Mouse (Mus musculus) ES-E14 (cell line): ENCODE results near the gene Cep85l. TPM values are rescaled to one million over a fixed set of nuclear protein-coding genes. Genes with fewer than 3 reads are reported as not detected.

Experiments
- DNase-seq: peaks from one replicate; pipeline ENCODE4 v3.0.0-alpha.2; 2013; ENCODE audit warnings: low read depth, low spot score
- H3K27ac ChIP-seq: 2 replicates; pipeline ENCODE4 v1.5.1; 2012; ENCODE audit warnings: low read depth, mild to moderate bottlenecking, low read length, moderate library complexity, mixed read lengths; ENCODE audit not compliant: poor library complexity, insufficient read depth, severe bottlenecking
- H3K36me3 ChIP-seq: 2 replicates; pipeline ENCODE4 v1.6.1; 2012; ENCODE audit warnings: mild to moderate bottlenecking, low read length, moderate library complexity, mixed read lengths; ENCODE audit not compliant: control insufficient read depth, poor library complexity, insufficient read depth, severe bottlenecking
- H3K4me1 ChIP-seq, 2 experiments: fragments of 150-350 bp in 1 of 2; sonication (generic) in 1 of 2; 2 replicates each; pipeline ENCODE4 v1.6.1; 2012; ENCODE audit warnings: low read length in 2 of 2, mild to moderate bottlenecking in 1 of 2, mixed read lengths in 1 of 2; ENCODE audit not compliant: control insufficient read depth in 2 of 2, insufficient read depth in 2 of 2, poor library complexity in 1 of 2
- H3K4me3 ChIP-seq, 2 experiments: fragments of 150-350 bp in 1 of 2; sonication (generic) in 1 of 2; 2 replicates each; pipeline ENCODE4 v1.5.1; 2012; ENCODE audit warnings: low read length in 2 of 2, low read depth in 1 of 2, mild to moderate bottlenecking in 1 of 2, mixed read lengths in 1 of 2; ENCODE audit not compliant: insufficient read depth in 1 of 2, poor library complexity in 1 of 2, severe bottlenecking in 1 of 2
- H3K9ac ChIP-seq: 2 replicates; pipeline ENCODE4 v1.6.1; 2012; ENCODE audit warnings: low read depth, mild to moderate bottlenecking, low read length, mixed read lengths; ENCODE audit not compliant: poor library complexity, insufficient read depth, severe bottlenecking
- H3K9me3 ChIP-seq: fragments of 150-350 bp; sonication (generic); 2 replicates; pipeline ENCODE4 v1.6.1; 2012; ENCODE audit warnings: low read depth, mild to moderate bottlenecking, low read length; ENCODE audit not compliant: control insufficient read depth, insufficient read depth
- CHD2 ChIP-seq: IDR thresholded peaks from 2 replicates; pipeline ENCODE4 v1.6.1; 2014; ENCODE audit warnings: mild to moderate bottlenecking, low read depth, low read length, inconsistent platforms
- HCFC1 ChIP-seq: IDR thresholded peaks from 2 replicates; pipeline ENCODE4 v1.6.1; 2012; ENCODE audit warnings: low read length, inconsistent platforms, borderline replicate concordance; ENCODE audit not compliant: insufficient read depth
- MAFK ChIP-seq: IDR thresholded peaks from 2 replicates; pipeline ENCODE4 v1.6.1; 2014; ENCODE audit warnings: mild to moderate bottlenecking, low read depth, low read length, inconsistent platforms; ENCODE audit not compliant: insufficient read depth
- ZC3H11A ChIP-seq: IDR thresholded peaks from 2 replicates; pipeline ENCODE4 v1.6.1; 2012; ENCODE audit warnings: low read depth, mild to moderate bottlenecking, inconsistent platforms, low read length, borderline replicate concordance
- ZNF384 ChIP-seq: IDR thresholded peaks from 2 replicates; pipeline ENCODE4 v1.6.1; 2012; ENCODE audit warnings: low read depth, low read length, inconsistent platforms
- in situ Hi-C, 2 experiments: fragments of 600-800 bp; cut with MboI; formaldehyde crosslinking; loops; one replicate each; pipeline ENCODE4 v1.15.1; 2025; ENCODE audit warnings: low sequenced_read_pairs in 2 of 2, inconsistent platforms in 1 of 2; ENCODE audit not compliant: unreplicated experiment in 2 of 2
- total RNA-seq: library from RNA; depleted of rRNA; stranded (reverse); fragments of 300-350 nt; gene quantifications from 2 replicates; pipeline ENCODE4 v1.2.3, GENCODE M21; 2012

Cep85l gene
- total RNA-seq, 1 experiment = 3.6 TPM

GRCm38 (mm10) chr10:53367265-53367664 is 12.5 kb downstream of the Cep85l start:
- H3K4me1 ChIP-seq = no peaks in the 10 kb centered on the region
- in situ Hi-C loops = loop anchor here in 1 of 2 experiments (25.0 kb wide), 1 partner anchor 420 kb away; no protein-coding TSS in a partner anchor
- H3K27ac ChIP-seq = no peak overlapping the region
- H3K4me3 ChIP-seq = no peak overlapping the region
- no peak overlapping the region for H3K9ac ChIP-seq
- no peaks in the 10 kb centered on the region for H3K9me3 ChIP-seq
- no peak for TF ChIP-seq ZC3H11A
- no peak for TF ChIP-seq MAFK
- no peak for TF ChIP-seq CHD2
- no peak for TF ChIP-seq HCFC1
- TF ChIP-seq ZNF384 = no peak
- DNase-seq = no peak
- no peaks in the 10 kb centered on the region for H3K36me3 ChIP-seq

GRCm38 (mm10) chr10:53364311-53364710 is 15.4 kb downstream of the Cep85l start:
- H3K9ac ChIP-seq = no peak overlapping the region
- no peak for TF ChIP-seq CHD2
- in situ Hi-C loops = loop anchor here in 1 of 2 experiments (25.0 kb wide), 1 partner anchor 423 kb away; no protein-coding TSS in a partner anchor
- H3K9me3 ChIP-seq = no peaks in the 10 kb centered on the region
- H3K27ac ChIP-seq = no peak overlapping the region
- no peaks in the 10 kb centered on the region for H3K36me3 ChIP-seq
- no peak for DNase-seq
- no peak overlapping the region for H3K4me3 ChIP-seq
- H3K4me1 ChIP-seq = no peaks in the 10 kb centered on the region

GRCm38 (mm10) chr10:53359016-53359415 is 20.7 kb downstream of the Cep85l start:
- no peak overlapping the region for H3K27ac ChIP-seq
- in situ Hi-C loops = loop anchor here in 1 of 2 experiments (25.0 kb wide), 1 partner anchor 428 kb away; no protein-coding TSS in a partner anchor
- TF ChIP-seq MAFK (no peak), HCFC1 (no peak), ZNF384 (no peak), ZC3H11A (no peak), CHD2 (no peak)
- H3K9ac ChIP-seq = no peak overlapping the region
- H3K4me3 ChIP-seq = no peak overlapping the region
- H3K9me3 ChIP-seq = no peaks in the 10 kb centered on the region
- H3K4me1 ChIP-seq = no peaks in the 10 kb centered on the region
- DNase-seq = no peak
- no peaks in the 10 kb centered on the region for H3K36me3 ChIP-seq

- in situ Hi-C loops = loop anchor here in 1 of 2 experiments (5.0 to 25.0 kb wide), 2 partner anchors 159 to 434 kb away; no protein-coding TSS in a partner anchor
- no peak for TF ChIP-seq ZNF384
- no peak for TF ChIP-seq ZC3H11A
- TF ChIP-seq MAFK = no peak
- TF ChIP-seq CHD2 = no peak
- TF ChIP-seq HCFC1 = no peak
- Histone ChIP-seq H3K4me3 (no peak overlapping the region), H3K9me3 (no peaks in the 10 kb centered on the region), H3K4me1 (no peaks in the 10 kb centered on the region), H3K27ac (no peak overlapping the region), H3K9ac (no peak overlapping the region), H3K36me3 (no peaks in the 10 kb centered on the region)
- no peak for DNase-seq
These were observed 26.1 kb downstream of the Cep85l start for GRCm38 (mm10) chr10:53353665-53354064.

- H3K4me3 ChIP-seq = no peak overlapping the region
- H3K27ac ChIP-seq = no peak overlapping the region
- in situ Hi-C loops = loop anchor here in 1 of 2 experiments (10.0 to 25.0 kb wide), 2 partner anchors 176 to 237 kb away; no protein-coding TSS in a partner anchor
- DNase-seq = no peak
- no peaks in the 10 kb centered on the region for H3K4me1 ChIP-seq
- H3K9ac ChIP-seq = no peak overlapping the region
- H3K9me3 ChIP-seq = no peaks in the 10 kb centered on the region
- H3K36me3 ChIP-seq = no peaks in the 10 kb centered on the region
- TF ChIP-seq ZNF384 (no peak), CHD2 (no peak), ZC3H11A (no peak), HCFC1 (no peak), MAFK (no peak)
These were observed 30.5 kb downstream of the Cep85l start for GRCm38 (mm10) chr10:53349254-53349653.
